Mouse (Mus musculus) midbrain, embryonic 12.5 days (tissue): ENCODE results near the gene Mxra8. TPM values are rescaled to one million over a fixed set of nuclear protein-coding genes. Genes with fewer than 3 reads are reported as not detected.

Experiments
- ATAC-seq: fragments of 200-750 bp; cut with Nextera tagmentation; 2 replicates; pipeline ENCODE4 v1.8.0; 2017; ENCODE audit warnings: low read depth, moderate TSS enrichment, moderate library complexity; ENCODE audit not compliant: low FRiP score
- H3K27ac ChIP-seq: fragments of 300-500 bp; sonication (generic); replicated peaks from 2 replicates; pipeline ENCODE4 v1.5.1; 2016; ENCODE audit warnings: mild to moderate bottlenecking
- H3K27me3 ChIP-seq: fragments of 300-500 bp; sonication (generic); 2 replicates; pipeline ENCODE4 v1.6.1; 2016; ENCODE audit warnings: mild to moderate bottlenecking
- H3K36me3 ChIP-seq: fragments of 300-500 bp; sonication (generic); 2 replicates; pipeline ENCODE4 v1.6.1; 2016
- H3K4me1 ChIP-seq: fragments of 300-500 bp; sonication (generic); 2 replicates; pipeline ENCODE4 v1.6.1; 2016
- H3K4me2 ChIP-seq: fragments of 300-500 bp; sonication (generic); replicated peaks from 2 replicates; pipeline ENCODE4 v1.6.1; 2016; ENCODE audit warnings: mild to moderate bottlenecking, moderate library complexity
- H3K4me3 ChIP-seq: fragments of 300-500 bp; sonication (generic); 2 replicates; pipeline ENCODE4 v1.5.1; 2016; ENCODE audit warnings: mild to moderate bottlenecking
- H3K9ac ChIP-seq: fragments of 300-500 bp; sonication (generic); replicated peaks from 2 replicates; pipeline ENCODE4 v1.6.1; 2016; ENCODE audit warnings: mild to moderate bottlenecking, moderate library complexity
- H3K9me3 ChIP-seq: fragments of 300-500 bp; sonication (generic); 2 replicates; pipeline ENCODE4 v1.6.1; 2016; ENCODE audit warnings: mild to moderate bottlenecking
- WGBS: fragments of 180-500 bp; shearing (Covaris S2); methylation state at CpG from one replicate; pipeline ENCODE4 v1.1.7; 2016; 5-methylcytosine and 5-hydroxymethylcytosine counted together
- polyA plus RNA-seq: library from polyadenylated mRNA; unstranded; fragments of >200 nt; fragmentation: Nextera tagmentation; extraction: Ambion mirVana; gene quantifications from 2 replicates; pipeline ENCODE4 v1.2.1, GENCODE M21; 2016

Mxra8 gene
- polyA plus RNA-seq, 1 experiment from 2014 or later: 36.0 TPM

GRCm38 (mm10) chr4:155838187-155839153, 1.0 kb upstream of the Mxra8 start:
- ATAC-seq: no peak
- H3K4me2 ChIP-seq: no peak overlapping the region
- 61% methylated on average over 8 of the region's 8 CpGs for WGBS
- H3K9me3 ChIP-seq: no peaks in the 10 kb centered on the region
- no peak overlapping the region for H3K4me3 ChIP-seq
- no peak overlapping the region for H3K9ac ChIP-seq
- peak overlapping the region; percentile 2; the same call in 1 of the 2 replicates for H3K27ac ChIP-seq
- peaks cover 14% of the 10 kb centered on the region for H3K27me3 ChIP-seq
- H3K36me3 ChIP-seq: 0 out of 2 replicates have a peak, but pooled peaks cover 9% of the 10 kb centered on the region
- peaks cover 33% of the 10 kb centered on the region for H3K4me1 ChIP-seq

GRCm38 (mm10) chr4:155840076-155841002, 859 bp downstream of the Mxra8 start:
- no peak for ATAC-seq
- 0 out of 2 replicates have a peak, but pooled peaks cover 5% of the 10 kb centered on the region for H3K36me3 ChIP-seq
- H3K4me2 ChIP-seq: peak overlapping the region; percentile 70
- H3K27ac ChIP-seq: peak overlapping the region; percentile 30
- no peaks in the 10 kb centered on the region for H3K9me3 ChIP-seq
- H3K9ac ChIP-seq: peak overlapping the region; percentile 57
- H3K27me3 ChIP-seq: peaks cover 14% of the 10 kb centered on the region
- peaks cover 26% of the 10 kb centered on the region for H3K4me1 ChIP-seq
- H3K4me3 ChIP-seq: peak overlapping the region; percentile 42
- WGBS: 4% methylated on average over 8 of the region's 8 CpGs

GRCm38 (mm10) chr4:155841003-155841454, 1.5 kb downstream of the Mxra8 start:
- H3K4me2 ChIP-seq: peak overlapping the region; percentile 70
- peaks cover 26% of the 10 kb centered on the region for H3K4me1 ChIP-seq
- H3K27me3 ChIP-seq: peaks cover 14% of the 10 kb centered on the region
- peak; percentile 43; the same call in 1 of the 2 replicates for ATAC-seq
- WGBS: under 1% methylated on average over 32 of the region's 32 CpGs
- 0 out of 2 replicates have a peak, but pooled peaks cover 5% of the 10 kb centered on the region for H3K36me3 ChIP-seq
- peak overlapping the region; percentile 57 for H3K9ac ChIP-seq
- no peaks in the 10 kb centered on the region for H3K9me3 ChIP-seq
- H3K4me3 ChIP-seq: peak overlapping the region; percentile 42
- no peak overlapping the region for H3K27ac ChIP-seq

- no peak for ATAC-seq
- peaks cover 14% of the 10 kb centered on the region for H3K27me3 ChIP-seq
- H3K9ac ChIP-seq: no peak overlapping the region
- peaks cover 32% of the 10 kb centered on the region for H3K4me1 ChIP-seq
- no peak overlapping the region for H3K27ac ChIP-seq
- peak overlapping the region; percentile 70 for H3K4me2 ChIP-seq
- H3K9me3 ChIP-seq: no peaks in the 10 kb centered on the region
- peak overlapping the region; percentile 42 for H3K4me3 ChIP-seq
- H3K36me3 ChIP-seq: 0 out of 2 replicates have a peak, but pooled peaks cover 5% of the 10 kb centered on the region
- WGBS: 45% methylated on average over 38 of the region's 38 CpGs
Measured at GRCm38 (mm10) chr4:155841651-155842270, 2.3 kb downstream of the Mxra8 start.

GRCm38 (mm10) chr4:155843231-155843630, 3.8 kb downstream of the Mxra8 start:
- Histone ChIP-seq H3K4me3 (no peak overlapping the region), H3K27ac (no peak overlapping the region), H3K27me3 (peaks cover 14% of the 10 kb centered on the region), H3K4me2 (no peak overlapping the region), H3K9ac (no peak overlapping the region), H3K9me3 (no peaks in the 10 kb centered on the region), H3K4me1 (peaks cover 40% of the 10 kb centered on the region), H3K36me3 (0 out of 2 replicates have a peak, but pooled peaks cover 5% of the 10 kb centered on the region)
- no peak for ATAC-seq
- 95% methylated on average over 5 of the region's 5 CpGs for WGBS

GRCm38 (mm10) chr4:155846871-155847578, 7.5 kb downstream of the Mxra8 start, which contains the start of gene Dvl1:
Gene Dvl1, plus strand, starts transcription at chr4:155847402.
- Histone ChIP-seq H3K9ac (peak within 1 kb of the TSS; percentile 90), H3K4me2 (peak within 1 kb of the TSS; percentile 96), H3K36me3 (0 out of 2 replicates have a peak, but pooled peaks cover 5% of the 10 kb centered on the region), H3K9me3 (no peaks in the 10 kb centered on the region), H3K4me1 (peaks cover 31% of the 10 kb centered on the region), H3K27ac (peak within 1 kb of the TSS; percentile 77), H3K4me3 (peak within 1 kb of the TSS; percentile 85), H3K27me3 (peaks cover under 1% of the 10 kb centered on the region)
- ATAC-seq: peak; percentile 91
- 3% methylated on average over 35 of the region's 65 CpGs for WGBS

GRCm38 (mm10) chr4:155847591-155848352, 8.3 kb downstream of the Mxra8 start:
- H3K4me2 ChIP-seq: peak overlapping the region; percentile 96
- peaks cover 31% of the 10 kb centered on the region for H3K4me1 ChIP-seq
- peak overlapping the region; percentile 69 for H3K27ac ChIP-seq
- ATAC-seq: peak; percentile 32
- 2% methylated on average over 41 of the region's 69 CpGs for WGBS
- no peaks in the 10 kb centered on the region for H3K27me3 ChIP-seq
- 0 out of 2 replicates have a peak, but pooled peaks cover 5% of the 10 kb centered on the region for H3K36me3 ChIP-seq
- no peaks in the 10 kb centered on the region for H3K9me3 ChIP-seq
- peak overlapping the region; percentile 85 for H3K4me3 ChIP-seq
- peak overlapping the region; percentile 90 for H3K9ac ChIP-seq

GRCm38 (mm10) chr4:155848434-155849095, 9.1 kb downstream of the Mxra8 start:
- H3K4me2 ChIP-seq: peak overlapping the region; percentile 96
- peak overlapping the region; percentile 85 for H3K4me3 ChIP-seq
- no peaks in the 10 kb centered on the region for H3K27me3 ChIP-seq
- H3K27ac ChIP-seq: no peak overlapping the region
- H3K9ac ChIP-seq: peak overlapping the region; percentile 90
- 59% methylated on average over 7 of the region's 7 CpGs for WGBS
- no peaks in the 10 kb centered on the region for H3K9me3 ChIP-seq
- peaks cover 31% of the 10 kb centered on the region for H3K4me1 ChIP-seq
- ATAC-seq: no peak
- peaks cover 12% of the 10 kb centered on the region; the same call in 1 of the 2 replicates for H3K36me3 ChIP-seq

- H3K4me3 ChIP-seq: peak overlapping the region; percentile 85; the same call in 1 of the 2 replicates
- peak overlapping the region; percentile 96; the same call in 1 of the 2 replicates for H3K4me2 ChIP-seq
- 89% methylated on average over 2 of the region's 2 CpGs for WGBS
Measured at GRCm38 (mm10) chr4:155849391-155849790, 9.9 kb downstream of the Mxra8 start.

More at GRCm38 (mm10) chr4:155849391-155849790, 9.9 kb downstream of the Mxra8 start:
- Histone ChIP-seq H3K36me3 (peaks cover 20% of the 10 kb centered on the region), H3K27ac (no peak overlapping the region), H3K9me3 (no peaks in the 10 kb centered on the region), H3K27me3 (no peaks in the 10 kb centered on the region), H3K9ac (0 out of 2 replicates have a peak overlapping the region, but pooled peaks have one; percentile 90), H3K4me1 (peaks cover 31% of the 10 kb centered on the region)
- no peak for ATAC-seq
